Mouse (Mus musculus) intestine, embryonic 16.5 days (tissue): ENCODE measurements around the gene Aknad1. TPM values are rescaled to one million over a fixed set of nuclear protein-coding genes. Genes with fewer than 3 reads are reported as not detected.

Source experiments
- ATAC-seq: fragments of 200-750 bp; cut with Nextera tagmentation; 2 replicates; pipeline ENCODE4 v1.8.0; 2017; ENCODE audit warnings: moderate TSS enrichment, moderate library complexity
- H3K27ac ChIP-seq: fragments of 300-500 bp; sonication (generic); 2 replicates; pipeline ENCODE4 v1.5.1; 2014; ENCODE audit warnings: mild to moderate bottlenecking, low read length
- H3K27me3 ChIP-seq: fragments of 300-500 bp; sonication (generic); replicated peaks from 2 replicates; pipeline ENCODE4 v1.6.1; 2014; ENCODE audit warnings: low read length, control low read depth, mixed read lengths; ENCODE audit not compliant: control insufficient read depth, insufficient read depth
- H3K36me3 ChIP-seq: fragments of 300-500 bp; sonication (generic); 2 replicates; pipeline ENCODE4 v1.6.1; 2014; ENCODE audit warnings: low read length, control low read depth; ENCODE audit not compliant: control insufficient read depth, insufficient read depth
- H3K4me1 ChIP-seq: fragments of 300-500 bp; sonication (generic); 2 replicates; pipeline ENCODE4 v1.6.1; 2014; ENCODE audit warnings: low read length, control low read depth, mixed read lengths; ENCODE audit not compliant: control insufficient read depth, insufficient read depth
- H3K4me2 ChIP-seq: fragments of 300-500 bp; sonication (generic); 2 replicates; pipeline ENCODE4 v1.6.1; 2014; ENCODE audit warnings: low read depth, low read length, control low read depth
- H3K4me3 ChIP-seq: fragments of 300-500 bp; sonication (generic); 2 replicates; pipeline ENCODE4 v1.5.1; 2014; ENCODE audit warnings: mild to moderate bottlenecking, low read length
- H3K9ac ChIP-seq: fragments of 300-500 bp; sonication (generic); 2 replicates; pipeline ENCODE4 v1.6.1; 2014; ENCODE audit warnings: low read depth, low read length
- H3K9me3 ChIP-seq: fragments of 300-500 bp; sonication (generic); 2 replicates; pipeline ENCODE4 v1.6.1; 2016; ENCODE audit warnings: low read length, control low read depth; ENCODE audit not compliant: control insufficient read depth
- WGBS: fragments of 180-500 bp; shearing (Covaris S2); extraction: QIAGEN DNeasy Blood & Tissue Kit; methylation state at CpG from one replicate; pipeline ENCODE4 v1.1.7; 2014; 5-methylcytosine and 5-hydroxymethylcytosine counted together
- polyA plus RNA-seq: library from polyadenylated mRNA; unstranded; fragments of >200 nt; fragmentation: Nextera tagmentation; extraction: Ambion mirVana; gene quantifications from 2 replicates; pipeline ENCODE4 v1.2.1, GENCODE M21; 2015

Aknad1 gene
- polyA plus RNA-seq, 1 experiment from 2014 or later = 0.21 TPM

GRCm38 (mm10) chr3:108789299-108789698, 49.8 kb downstream of the Aknad1 start:
- Histone ChIP-seq H3K27me3 (no peaks in the 10 kb centered on the region), H3K9me3 (no peaks in the 10 kb centered on the region), H3K27ac (no peak overlapping the region), H3K9ac (no peak overlapping the region), H3K4me2 (no peak overlapping the region), H3K4me1 (peaks cover 3% of the 10 kb centered on the region; the same call in 1 of the 2 replicates), H3K4me3 (no peak overlapping the region), H3K36me3 (0 out of 2 replicates have a peak, but pooled peaks cover 2% of the 10 kb centered on the region)
- no peak for ATAC-seq
- 78% methylated on average over 5 of the region's 5 CpGs for WGBS

GRCm38 (mm10) chr3:108790499-108790898, 51.0 kb downstream of the Aknad1 start:
- 81% methylated on average over 3 of the region's 3 CpGs for WGBS
- H3K27ac ChIP-seq = no peak overlapping the region
- H3K4me1 ChIP-seq = peaks cover 3% of the 10 kb centered on the region; the same call in 1 of the 2 replicates
- ATAC-seq = no peak
- 0 out of 2 replicates have a peak, but pooled peaks cover 2% of the 10 kb centered on the region for H3K36me3 ChIP-seq
- no peaks in the 10 kb centered on the region for H3K9me3 ChIP-seq
- H3K4me2 ChIP-seq = no peak overlapping the region
- no peak overlapping the region for H3K4me3 ChIP-seq
- H3K27me3 ChIP-seq = no peaks in the 10 kb centered on the region
- H3K9ac ChIP-seq = no peak overlapping the region

- H3K36me3 ChIP-seq = 0 out of 2 replicates have a peak, but pooled peaks cover 2% of the 10 kb centered on the region
- no peaks in the 10 kb centered on the region for H3K9me3 ChIP-seq
- no peak overlapping the region for H3K27ac ChIP-seq
- H3K4me2 ChIP-seq = no peak overlapping the region
- no peak overlapping the region for H3K4me3 ChIP-seq
- no peak for ATAC-seq
- peaks cover 3% of the 10 kb centered on the region; the same call in 1 of the 2 replicates for H3K4me1 ChIP-seq
- 71% methylated on average over 7 of the region's 7 CpGs for WGBS
- no peak overlapping the region for H3K9ac ChIP-seq
- H3K27me3 ChIP-seq = no peaks in the 10 kb centered on the region
Measured at GRCm38 (mm10) chr3:108791054-108791706, 51.7 kb downstream of the Aknad1 start.

- no peak for ATAC-seq
- no peak overlapping the region for H3K9ac ChIP-seq
- H3K27ac ChIP-seq = no peak overlapping the region
- H3K9me3 ChIP-seq = no peaks in the 10 kb centered on the region
- H3K4me1 ChIP-seq = peaks cover 3% of the 10 kb centered on the region; the same call in 1 of the 2 replicates
- H3K36me3 ChIP-seq = 0 out of 2 replicates have a peak, but pooled peaks cover 2% of the 10 kb centered on the region
- no peak overlapping the region for H3K4me3 ChIP-seq
- no peak overlapping the region for H3K4me2 ChIP-seq
- no peaks in the 10 kb centered on the region for H3K27me3 ChIP-seq
Measured at GRCm38 (mm10) chr3:108792420-108792819, 53.0 kb downstream of the Aknad1 start.

GRCm38 (mm10) chr3:108794780-108795179, 55.3 kb downstream of the Aknad1 start:
- H3K27me3 ChIP-seq = no peaks in the 10 kb centered on the region
- 91% methylated on average over 9 of the region's 9 CpGs for WGBS
- no peaks in the 10 kb centered on the region for H3K9me3 ChIP-seq
- H3K4me2 ChIP-seq = no peak overlapping the region
- no peak overlapping the region for H3K27ac ChIP-seq
- H3K9ac ChIP-seq = no peak overlapping the region
- H3K4me1 ChIP-seq = no peaks in the 10 kb centered on the region
- ATAC-seq = no peak
- H3K36me3 ChIP-seq = 0 out of 2 replicates have a peak, but pooled peaks cover 2% of the 10 kb centered on the region
- no peak overlapping the region for H3K4me3 ChIP-seq

GRCm38 (mm10) chr3:108795554-108796299, 56.3 kb downstream of the Aknad1 start:
- no peaks in the 10 kb centered on the region for H3K9me3 ChIP-seq
- no peak for ATAC-seq
- 87% methylated on average over 7 of the region's 7 CpGs for WGBS
- no peak overlapping the region for H3K9ac ChIP-seq
- no peaks in the 10 kb centered on the region for H3K27me3 ChIP-seq
- H3K4me3 ChIP-seq = no peak overlapping the region
- no peak overlapping the region for H3K27ac ChIP-seq
- H3K36me3 ChIP-seq = peaks cover 3% of the 10 kb centered on the region; the same call in 1 of the 2 replicates
- no peaks in the 10 kb centered on the region for H3K4me1 ChIP-seq
- no peak overlapping the region for H3K4me2 ChIP-seq

- ATAC-seq = no peak
- H3K4me1 ChIP-seq = no peaks in the 10 kb centered on the region
- 87% methylated on average over 4 of the region's 4 CpGs for WGBS
- no peaks in the 10 kb centered on the region for H3K27me3 ChIP-seq
- no peak overlapping the region for H3K4me3 ChIP-seq
- no peaks in the 10 kb centered on the region for H3K9me3 ChIP-seq
- H3K27ac ChIP-seq = no peak overlapping the region
- H3K4me2 ChIP-seq = no peak overlapping the region
- peaks cover 5% of the 10 kb centered on the region for H3K36me3 ChIP-seq
- H3K9ac ChIP-seq = no peak overlapping the region
Measured at GRCm38 (mm10) chr3:108796386-108796785, 56.9 kb downstream of the Aknad1 start.

- WGBS = 85% methylated on average over 6 of the region's 6 CpGs
- H3K9ac ChIP-seq = no peak overlapping the region
- peaks cover 15% of the 10 kb centered on the region for H3K36me3 ChIP-seq
- H3K4me2 ChIP-seq = no peak overlapping the region
- H3K27ac ChIP-seq = no peak overlapping the region
- ATAC-seq = no peak
- H3K9me3 ChIP-seq = no peaks in the 10 kb centered on the region
- no peak overlapping the region for H3K4me3 ChIP-seq
- no peaks in the 10 kb centered on the region for H3K27me3 ChIP-seq
- H3K4me1 ChIP-seq = no peaks in the 10 kb centered on the region
Measured at GRCm38 (mm10) chr3:108797723-108798122, 58.3 kb downstream of the Aknad1 start.

GRCm38 (mm10) chr3:108798375-108798774, 58.9 kb downstream of the Aknad1 start:
- no peak overlapping the region for H3K4me3 ChIP-seq
- no peak overlapping the region for H3K4me2 ChIP-seq
- H3K4me1 ChIP-seq = no peaks in the 10 kb centered on the region
- ATAC-seq = no peak
- no peaks in the 10 kb centered on the region for H3K27me3 ChIP-seq
- no peaks in the 10 kb centered on the region for H3K9me3 ChIP-seq
- 86% methylated on average over 2 of the region's 2 CpGs for WGBS
- peaks cover 21% of the 10 kb centered on the region for H3K36me3 ChIP-seq
- H3K27ac ChIP-seq = no peak overlapping the region
- no peak overlapping the region for H3K9ac ChIP-seq
